Mouse (Mus musculus) heart, embryonic 13.5 days (tissue): Measurements from ENCODE around the gene Olfr1417. TPM values are rescaled to one million over a fixed set of nuclear protein-coding genes. Genes with fewer than 3 reads are reported as not detected.

ENCODE experiments used
- ATAC-seq: fragments of 200-750 bp; cut with Nextera tagmentation; 2 replicates; pipeline ENCODE4 v1.8.0; 2017; ENCODE audit warnings: moderate TSS enrichment; ENCODE audit not compliant: insufficient number of reproducible peaks, low FRiP score, low TSS enrichment; ENCODE audit errors: extremely low read depth
- H3K27ac ChIP-seq: fragments of 300-500 bp; sonication (generic); replicated peaks from 2 replicates; pipeline ENCODE4 v1.5.1; 2015; ENCODE audit warnings: moderate library complexity, mild to moderate bottlenecking, inconsistent platforms
- H3K27me3 ChIP-seq: fragments of 300-500 bp; sonication (generic); replicated peaks from 2 replicates; pipeline ENCODE4 v1.6.1; 2015; ENCODE audit warnings: mild to moderate bottlenecking, inconsistent platforms
- H3K36me3 ChIP-seq: fragments of 300-500 bp; sonication (generic); 2 replicates; pipeline ENCODE4 v1.6.1; 2015; ENCODE audit warnings: mild to moderate bottlenecking, inconsistent platforms
- H3K4me1 ChIP-seq: fragments of 300-500 bp; sonication (generic); 2 replicates; pipeline ENCODE4 v1.6.1; 2015; ENCODE audit warnings: inconsistent platforms
- H3K4me2 ChIP-seq: fragments of 300-500 bp; sonication (generic); 2 replicates; pipeline ENCODE4 v1.6.1; 2015; ENCODE audit warnings: inconsistent platforms, mild to moderate bottlenecking, moderate library complexity
- H3K4me3 ChIP-seq: fragments of 300-500 bp; sonication (generic); 2 replicates; pipeline ENCODE4 v1.5.1; 2015; ENCODE audit warnings: moderate library complexity, mild to moderate bottlenecking, inconsistent platforms
- H3K9ac ChIP-seq: fragments of 300-500 bp; sonication (generic); 2 replicates; pipeline ENCODE4 v1.6.1; 2015; ENCODE audit warnings: inconsistent platforms, mild to moderate bottlenecking, moderate library complexity
- H3K9me3 ChIP-seq: fragments of 300-500 bp; sonication (generic); 2 replicates; pipeline ENCODE4 v1.6.1; 2016; ENCODE audit warnings: inconsistent platforms
- WGBS: fragments of 180-500 bp; shearing (Covaris S2); methylation state at CpG from one replicate; pipeline ENCODE4 v1.1.7; 2015; ENCODE audit warnings: mixed read lengths; 5-methylcytosine and 5-hydroxymethylcytosine counted together
- polyA plus RNA-seq: library from polyadenylated mRNA; unstranded; fragments of >200 nt; fragmentation: Nextera tagmentation; extraction: Ambion mirVana; gene quantifications from 2 replicates; pipeline ENCODE4 v1.2.1, GENCODE M21; 2015

Olfr1417 gene
- polyA plus RNA-seq, 1 experiment from 2014 or later: not detected

GRCm38 (mm10) chr19:11785409-11786154 lies 53.4 kb downstream of the Olfr1417 start:
- peaks cover 2% of the 10 kb centered on the region; the same call in 1 of the 2 replicates for H3K36me3 ChIP-seq
- no peak overlapping the region for H3K4me3 ChIP-seq
- H3K9me3 ChIP-seq: no peaks in the 10 kb centered on the region
- no peak overlapping the region for H3K9ac ChIP-seq
- no peaks in the 10 kb centered on the region for H3K27me3 ChIP-seq
- H3K27ac ChIP-seq: no peak overlapping the region
- no peak for ATAC-seq
- no peak overlapping the region for H3K4me2 ChIP-seq
- no peaks in the 10 kb centered on the region for H3K4me1 ChIP-seq
- 82% methylated on average over 14 of the region's 14 CpGs for WGBS

GRCm38 (mm10) chr19:11777191-11777865 lies 61.7 kb downstream of the Olfr1417 start:
- H3K9ac ChIP-seq: no peak overlapping the region
- 59% methylated on average over 7 of the region's 7 CpGs for WGBS

More at GRCm38 (mm10) chr19:11777191-11777865, 61.7 kb downstream of the Olfr1417 start:
- no peaks in the 10 kb centered on the region for H3K9me3 ChIP-seq
- no peaks in the 10 kb centered on the region for H3K4me1 ChIP-seq
- no peak for ATAC-seq
- no peak overlapping the region for H3K4me2 ChIP-seq
- no peak overlapping the region for H3K4me3 ChIP-seq
- H3K27ac ChIP-seq: no peak overlapping the region
- H3K36me3 ChIP-seq: peaks cover 44% of the 10 kb centered on the region
- no peaks in the 10 kb centered on the region for H3K27me3 ChIP-seq

Other genes with a start within 250 kb of the Olfr1417 start
- gene Ms4a6d, start 234.4 kb downstream of the Olfr1417 start, polyA plus RNA-seq: 1.7 and 2.6 TPM in 2 replicates
- not detected in 2 replicates for gene Ms4a2, start 215.5 kb downstream of the Olfr1417 start, polyA plus RNA-seq
- 0.12 and 0.31 TPM in 2 replicates for gene Ms4a3, start 198.4 kb downstream of the Olfr1417 start, polyA plus RNA-seq
- not detected in 2 replicates for gene Oosp2, start 178.7 kb downstream of the Olfr1417 start, polyA plus RNA-seq
- gene Oosp1, start 148.1 kb downstream of the Olfr1417 start, polyA plus RNA-seq: not detected in 2 replicates
- gene Oosp3, start 142.2 kb downstream of the Olfr1417 start, polyA plus RNA-seq: not detected in 2 replicates
- not detected in 2 replicates for gene Gif, start 91.7 kb downstream of the Olfr1417 start, polyA plus RNA-seq
- gene Mrpl16, start 68.8 kb downstream of the Olfr1417 start, polyA plus RNA-seq: 63.4 and 69.6 TPM in 2 replicates
- 4.6 and 5.2 TPM in 2 replicates for gene Stx3, start 19.8 kb downstream of the Olfr1417 start, polyA plus RNA-seq
- gene Olfr1418, start 21.8 kb upstream of the Olfr1417 start, polyA plus RNA-seq: not detected in 2 replicates
- gene Olfr1419, start 35.9 kb upstream of the Olfr1417 start, polyA plus RNA-seq: not detected in 2 replicates
- gene Olfr1420, start 47.3 kb upstream of the Olfr1417 start, polyA plus RNA-seq: not detected in 2 replicates
- 16.0 and 17.0 TPM in 2 replicates for gene Patl1, start 73.2 kb upstream of the Olfr1417 start, polyA plus RNA-seq
- 4.2 and 4.8 TPM in 2 replicates for gene Osbp, start 126.7 kb upstream of the Olfr1417 start, polyA plus RNA-seq
- gene Olfr1423, start 202.1 kb upstream of the Olfr1417 start, polyA plus RNA-seq: not detected in 2 replicates
- not detected in 2 replicates for gene Olfr1424, start 223.5 kb upstream of the Olfr1417 start, polyA plus RNA-seq
- not detected in 2 replicates for gene Olfr1425, start 238.5 kb upstream of the Olfr1417 start, polyA plus RNA-seq